Mouse (Mus musculus) embryonic facial prominence, embryonic 12.5 days (tissue): ENCODE measurements around the gene Cmas. TPM values are rescaled to one million over a fixed set of nuclear protein-coding genes. Genes with fewer than 3 reads are reported as not detected.

ENCODE experiments used
- ATAC-seq: fragments of 200-750 bp; cut with Nextera tagmentation; 2 replicates; pipeline ENCODE4 v1.8.0; 2017; ENCODE audit not compliant: insufficient number of reproducible peaks, insufficient read depth, low FRiP score, low TSS enrichment
- H3K27ac ChIP-seq: fragments of 300-500 bp; sonication (generic); 2 replicates; pipeline ENCODE4 v1.5.1; 2016; ENCODE audit warnings: mild to moderate bottlenecking
- H3K27me3 ChIP-seq: fragments of 300-500 bp; sonication (generic); 2 replicates; pipeline ENCODE4 v1.6.1; 2016; ENCODE audit warnings: mild to moderate bottlenecking, moderate library complexity
- H3K36me3 ChIP-seq: fragments of 300-500 bp; sonication (generic); 2 replicates; pipeline ENCODE4 v1.6.1; 2016; ENCODE audit warnings: mild to moderate bottlenecking
- H3K4me1 ChIP-seq: fragments of 300-500 bp; sonication (generic); 2 replicates; pipeline ENCODE4 v1.6.1; 2016
- H3K4me2 ChIP-seq: fragments of 300-500 bp; sonication (generic); replicated peaks from 2 replicates; pipeline ENCODE4 v1.6.1; 2016; ENCODE audit warnings: mild to moderate bottlenecking, moderate library complexity
- H3K4me3 ChIP-seq: fragments of 300-500 bp; sonication (generic); 2 replicates; pipeline ENCODE4 v1.5.1; 2016; ENCODE audit warnings: mild to moderate bottlenecking
- H3K9ac ChIP-seq: fragments of 300-500 bp; sonication (generic); 2 replicates; pipeline ENCODE4 v1.6.1; 2016; ENCODE audit warnings: mild to moderate bottlenecking, moderate library complexity
- H3K9me3 ChIP-seq: fragments of 300-500 bp; sonication (generic); 2 replicates; pipeline ENCODE4 v1.6.1; 2016; ENCODE audit warnings: mild to moderate bottlenecking, moderate library complexity
- WGBS: fragments of 180-500 bp; shearing (Covaris S2); methylation state at CpG from one replicate; pipeline ENCODE4 v1.1.7; 2016; 5-methylcytosine and 5-hydroxymethylcytosine counted together
- polyA plus RNA-seq: library from polyadenylated mRNA; unstranded; fragments of >200 nt; fragmentation: Nextera tagmentation; extraction: Ambion mirVana; gene quantifications from 2 replicates; pipeline ENCODE4 v1.2.1, GENCODE M21; 2016

Gene Cmas
- polyA plus RNA-seq = 92.4 and 96.0 TPM in 2 replicates

- ATAC-seq = peak; percentile 93
These were observed at the start of gene Cmas for GRCm38 (mm10) chr6:142756507-142757333. Gene Cmas, plus strand, starts transcription at chr6:142756686.

GRCm38 (mm10) chr6:142706688-142707087 lies 49.8 kb upstream of the Cmas start:
- Histone ChIP-seq H3K4me1 (peaks cover 7% of the 10 kb centered on the region; the same call in 1 of the 2 replicates), H3K4me2 (no peak overlapping the region), H3K9me3 (no peaks in the 10 kb centered on the region), H3K27ac (no peak overlapping the region), H3K27me3 (no peaks in the 10 kb centered on the region), H3K36me3 (no peaks in the 10 kb centered on the region), H3K9ac (no peak overlapping the region), H3K4me3 (no peak overlapping the region)
- 69% methylated on average over 3 of the region's 3 CpGs for WGBS
- ATAC-seq = no peak

More at GRCm38 (mm10) chr6:142756507-142757333, at the start of gene Cmas:
- Histone ChIP-seq H3K4me2 (peak within 1 kb of the TSS; percentile 66), H3K27me3 (peaks cover 18% of the 10 kb centered on the region), H3K4me1 (peaks cover 25% of the 10 kb centered on the region; the same call in 1 of the 2 replicates), H3K9ac (peak within 1 kb of the TSS; percentile 80), H3K36me3 (peaks cover 7% of the 10 kb centered on the region; the same call in 1 of the 2 replicates), H3K4me3 (peak within 1 kb of the TSS; percentile 76), H3K9me3 (no peaks in the 10 kb centered on the region), H3K27ac (peak within 1 kb of the TSS; percentile 9)
- whole genome bisulfite sequencing = under 1% methylated on average over 68 of the region's 68 CpGs

- H3K4me2 ChIP-seq = no peak overlapping the region
- no peaks in the 10 kb centered on the region for H3K36me3 ChIP-seq
- H3K4me3 ChIP-seq = no peak overlapping the region
- 86% methylated on average over 6 of the region's 6 CpGs for WGBS
- no peaks in the 10 kb centered on the region for H3K4me1 ChIP-seq
- no peak overlapping the region for H3K27ac ChIP-seq
- no peak for ATAC-seq
- H3K9me3 ChIP-seq = no peaks in the 10 kb centered on the region
- no peaks in the 10 kb centered on the region for H3K27me3 ChIP-seq
- H3K9ac ChIP-seq = no peak overlapping the region
These were observed 48.1 kb upstream of the Cmas start for GRCm38 (mm10) chr6:142708369-142708768.

GRCm38 (mm10) chr6:142710690-142711089 lies 45.8 kb upstream of the Cmas start:
- no peaks in the 10 kb centered on the region for H3K9me3 ChIP-seq
- H3K4me2 ChIP-seq = no peak overlapping the region
- 81% methylated on average over 6 of the region's 6 CpGs for WGBS
- H3K4me3 ChIP-seq = no peak overlapping the region
- H3K27ac ChIP-seq = no peak overlapping the region
- H3K9ac ChIP-seq = no peak overlapping the region
- no peak for ATAC-seq
- no peaks in the 10 kb centered on the region for H3K27me3 ChIP-seq
- no peaks in the 10 kb centered on the region for H3K4me1 ChIP-seq
- no peaks in the 10 kb centered on the region for H3K36me3 ChIP-seq

GRCm38 (mm10) chr6:142711106-142711505 lies 45.4 kb upstream of the Cmas start:
- H3K4me1 ChIP-seq = no peaks in the 10 kb centered on the region
- no peaks in the 10 kb centered on the region for H3K9me3 ChIP-seq
- no peak overlapping the region for H3K27ac ChIP-seq
- H3K36me3 ChIP-seq = no peaks in the 10 kb centered on the region
- WGBS = 46% methylated on average over 4 of the region's 4 CpGs
- no peak for ATAC-seq
- H3K27me3 ChIP-seq = no peaks in the 10 kb centered on the region
- H3K9ac ChIP-seq = no peak overlapping the region
- H3K4me3 ChIP-seq = no peak overlapping the region
- no peak overlapping the region for H3K4me2 ChIP-seq

GRCm38 (mm10) chr6:142715026-142715425 lies 41.5 kb upstream of the Cmas start:
- H3K4me1 ChIP-seq = no peaks in the 10 kb centered on the region
- WGBS = 83% methylated on average over 8 of the region's 8 CpGs
- H3K4me3 ChIP-seq = no peak overlapping the region
- no peak overlapping the region for H3K4me2 ChIP-seq
- no peak overlapping the region for H3K27ac ChIP-seq
- no peak for ATAC-seq
- H3K27me3 ChIP-seq = no peaks in the 10 kb centered on the region
- no peaks in the 10 kb centered on the region for H3K36me3 ChIP-seq
- H3K9ac ChIP-seq = no peak overlapping the region
- no peaks in the 10 kb centered on the region for H3K9me3 ChIP-seq

GRCm38 (mm10) chr6:142717186-142717585 lies 39.3 kb upstream of the Cmas start:
- Histone ChIP-seq H3K27ac (no peak overlapping the region), H3K9ac (no peak overlapping the region), H3K9me3 (no peaks in the 10 kb centered on the region), H3K4me3 (no peak overlapping the region), H3K4me2 (no peak overlapping the region), H3K36me3 (no peaks in the 10 kb centered on the region), H3K27me3 (no peaks in the 10 kb centered on the region), H3K4me1 (no peaks in the 10 kb centered on the region)
- no peak for ATAC-seq
- 78% methylated on average over 4 of the region's 4 CpGs for WGBS

GRCm38 (mm10) chr6:142718167-142718566 lies 38.3 kb upstream of the Cmas start:
- Histone ChIP-seq H3K27ac (no peak overlapping the region), H3K36me3 (no peaks in the 10 kb centered on the region), H3K9me3 (no peaks in the 10 kb centered on the region), H3K4me3 (no peak overlapping the region), H3K9ac (no peak overlapping the region), H3K4me2 (no peak overlapping the region), H3K27me3 (no peaks in the 10 kb centered on the region), H3K4me1 (no peaks in the 10 kb centered on the region)
- 75% methylated on average over 7 of the region's 7 CpGs for WGBS
- ATAC-seq = no peak

GRCm38 (mm10) chr6:142720641-142721040 lies 35.8 kb upstream of the Cmas start:
- H3K4me3 ChIP-seq = no peak overlapping the region
- no peak for ATAC-seq
- WGBS = 63% methylated on average over 6 of the region's 6 CpGs

GRCm38 (mm10) chr6:142721731-142722130 lies 34.8 kb upstream of the Cmas start:
- ATAC-seq = no peak
- no peaks in the 10 kb centered on the region for H3K9me3 ChIP-seq
- WGBS = 89% methylated on average over 8 of the region's 8 CpGs

More at GRCm38 (mm10) chr6:142720641-142721040, 35.8 kb upstream of the Cmas start:
- Histone ChIP-seq H3K4me1 (no peaks in the 10 kb centered on the region), H3K4me2 (no peak overlapping the region), H3K27ac (no peak overlapping the region), H3K9ac (no peak overlapping the region), H3K36me3 (no peaks in the 10 kb centered on the region), H3K27me3 (no peaks in the 10 kb centered on the region), H3K9me3 (no peaks in the 10 kb centered on the region)

GRCm38 (mm10) chr6:142726032-142726431 lies 30.5 kb upstream of the Cmas start:
- H3K4me2 ChIP-seq = no peak overlapping the region
- no peak overlapping the region for H3K9ac ChIP-seq
- ATAC-seq = no peak
- H3K4me3 ChIP-seq = no peak overlapping the region
- H3K27ac ChIP-seq = no peak overlapping the region
- no peaks in the 10 kb centered on the region for H3K36me3 ChIP-seq
- no peaks in the 10 kb centered on the region for H3K27me3 ChIP-seq
- H3K4me1 ChIP-seq = no peaks in the 10 kb centered on the region
- WGBS = 82% methylated on average over 4 of the region's 4 CpGs
- no peaks in the 10 kb centered on the region for H3K9me3 ChIP-seq

More at GRCm38 (mm10) chr6:142721731-142722130, 34.8 kb upstream of the Cmas start:
- Histone ChIP-seq H3K27ac (no peak overlapping the region), H3K36me3 (no peaks in the 10 kb centered on the region), H3K4me2 (no peak overlapping the region), H3K4me3 (no peak overlapping the region), H3K27me3 (no peaks in the 10 kb centered on the region), H3K9ac (no peak overlapping the region), H3K4me1 (no peaks in the 10 kb centered on the region)
